Mouse (Mus musculus): Measurements from ENCODE around the gene Fndc3b.

Gene Fndc3b

DNA sequence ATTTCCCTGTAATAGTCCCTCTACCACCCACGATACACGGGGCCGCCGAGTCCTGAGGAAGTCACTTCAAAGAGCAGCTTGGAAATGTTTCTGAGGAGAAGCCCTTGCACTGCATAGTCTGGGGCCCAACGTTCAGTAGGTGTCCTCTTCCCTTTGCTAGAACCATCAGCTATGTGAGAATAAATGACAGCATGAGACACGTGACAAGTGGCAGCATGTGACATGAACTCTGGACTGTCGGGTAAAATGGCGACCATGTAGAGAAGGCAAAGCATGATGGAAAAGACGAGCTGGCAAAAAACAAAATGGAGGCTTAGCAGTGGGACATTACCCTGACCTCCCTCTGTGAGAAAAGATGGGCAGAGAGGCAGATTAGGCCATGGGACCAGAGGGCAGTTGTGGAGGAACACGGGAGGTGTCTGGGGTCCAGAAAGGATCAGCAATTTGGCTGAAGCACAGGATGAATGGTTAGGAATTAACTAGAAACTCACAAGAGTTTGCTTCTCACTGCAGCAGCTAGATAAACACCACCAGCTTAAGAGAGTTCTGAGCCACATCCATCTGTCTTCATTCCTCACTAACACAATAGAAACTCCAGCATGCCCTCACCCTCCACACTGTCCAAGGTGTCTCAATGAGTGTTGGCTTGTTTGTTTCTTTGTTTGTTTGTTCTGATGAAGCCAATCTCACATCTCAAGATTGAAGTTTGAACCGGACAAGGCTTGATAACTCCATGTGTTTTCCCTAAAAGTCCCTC, 118.2 kb downstream of the Fndc3b start:
- in situ Hi-C loops (cut with MboI) = no loop called here

DNA sequence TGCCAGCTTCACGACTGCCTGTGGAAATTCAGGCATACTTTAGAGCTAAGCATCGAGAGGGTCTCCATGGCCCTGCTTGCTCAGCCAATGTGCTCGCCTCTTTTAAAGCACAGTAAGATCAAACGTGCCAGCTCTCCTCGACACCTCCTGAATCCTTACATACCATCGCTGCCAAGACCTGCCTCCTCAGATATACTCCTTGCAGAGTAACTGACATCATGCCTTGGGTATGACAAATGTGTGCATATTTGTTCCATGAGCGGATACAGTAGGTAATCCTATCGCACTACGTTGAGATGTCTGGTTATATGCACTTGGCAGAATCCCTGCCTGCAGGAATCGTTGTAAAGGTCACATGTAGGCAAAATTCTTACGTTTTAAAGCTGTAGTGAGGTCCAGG, 120.3 kb downstream of the Fndc3b start:
- in situ Hi-C loops (cut with MboI) = no loop called here

DNA sequence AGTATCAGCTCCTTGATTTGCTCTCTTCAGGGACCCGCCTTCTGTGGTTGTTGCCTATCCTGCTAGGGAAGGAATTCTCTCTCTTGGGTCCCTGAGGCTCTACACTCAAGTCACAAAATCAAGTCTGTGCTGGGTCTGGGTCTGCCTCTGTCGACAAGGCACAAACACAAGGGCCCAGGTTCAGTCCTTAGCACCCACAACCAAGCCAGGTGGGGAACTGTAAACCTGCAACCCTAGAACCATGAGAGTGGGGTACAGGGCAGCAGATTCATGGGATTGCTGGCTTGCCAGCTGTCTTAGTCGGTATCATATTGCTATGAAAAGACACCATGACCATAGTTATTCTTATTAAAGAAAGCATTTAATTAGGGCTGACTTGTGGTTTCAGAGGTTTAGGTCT, 121.8 kb downstream of the Fndc3b start:
- in situ Hi-C loops (cut with MboI) = no loop called here

DNA sequence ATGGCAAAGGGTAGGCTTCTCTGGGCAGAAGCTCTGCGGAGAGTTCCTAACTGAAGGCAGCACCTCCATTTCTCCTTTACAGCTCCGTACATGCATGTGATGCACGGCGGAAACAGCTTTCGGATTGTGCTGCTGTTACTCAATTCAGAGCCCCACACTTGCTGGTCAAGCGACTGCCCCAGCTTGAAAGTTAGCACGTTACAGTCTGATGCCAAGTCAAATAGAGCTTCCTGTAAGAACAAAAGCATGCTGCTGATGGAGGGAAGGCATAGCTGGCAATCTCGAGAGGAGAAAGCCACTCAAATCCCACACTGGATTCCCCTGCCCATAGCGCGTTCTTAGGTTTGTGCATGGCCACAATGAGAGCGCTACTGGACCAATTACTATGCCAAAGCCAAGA, 122.5 kb downstream of the Fndc3b start:
- in situ Hi-C loops (cut with MboI) = no loop called here

DNA sequence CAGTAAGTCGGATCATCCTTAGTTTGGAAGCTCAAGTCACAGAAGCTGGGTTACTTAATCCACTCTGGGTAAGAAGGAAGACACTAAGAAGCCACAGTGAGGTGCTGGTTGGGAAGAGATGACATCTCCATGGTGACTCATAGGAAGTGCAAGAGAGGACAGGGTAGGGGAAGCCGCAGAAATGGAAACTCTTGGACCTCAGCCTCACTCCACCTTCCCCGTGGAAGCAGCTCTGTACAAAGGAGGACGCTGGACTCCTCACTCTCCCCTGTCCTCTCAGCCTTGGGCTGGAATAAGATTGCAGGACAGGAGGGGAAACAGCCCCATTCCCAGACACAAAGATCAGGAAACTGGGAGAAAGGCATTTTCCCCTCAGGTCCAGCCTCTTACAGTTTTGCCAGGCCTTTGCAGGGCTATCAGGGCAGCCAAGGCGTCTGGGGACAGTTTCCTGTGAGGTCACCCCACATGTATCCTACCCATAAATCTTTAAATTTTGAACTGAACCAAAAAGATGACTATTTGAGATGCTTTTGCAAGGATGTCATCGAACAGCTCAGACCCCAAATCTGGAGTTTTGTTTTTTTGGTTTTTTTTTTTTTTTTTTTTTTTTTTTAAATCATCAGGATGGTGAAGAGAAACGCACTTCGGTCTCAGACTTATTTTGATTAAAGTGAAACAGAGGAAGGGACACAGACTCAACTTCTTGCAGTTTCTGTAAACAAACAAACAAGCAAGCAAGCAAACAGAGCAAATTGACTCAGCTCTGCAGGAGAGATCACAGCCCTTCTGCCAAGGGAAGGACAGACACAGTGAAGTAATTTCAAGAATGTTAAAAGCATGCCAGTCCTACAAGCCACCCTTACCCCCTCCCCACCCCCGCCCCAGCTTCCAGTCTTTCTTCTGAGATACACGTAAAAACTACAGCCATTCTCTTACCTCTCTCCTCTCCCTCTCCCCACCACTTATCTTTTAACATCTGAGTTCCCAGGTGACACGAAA, 126.2 kb downstream of the Fndc3b start:
- in situ Hi-C loops (cut with MboI) = no loop called here

DNA sequence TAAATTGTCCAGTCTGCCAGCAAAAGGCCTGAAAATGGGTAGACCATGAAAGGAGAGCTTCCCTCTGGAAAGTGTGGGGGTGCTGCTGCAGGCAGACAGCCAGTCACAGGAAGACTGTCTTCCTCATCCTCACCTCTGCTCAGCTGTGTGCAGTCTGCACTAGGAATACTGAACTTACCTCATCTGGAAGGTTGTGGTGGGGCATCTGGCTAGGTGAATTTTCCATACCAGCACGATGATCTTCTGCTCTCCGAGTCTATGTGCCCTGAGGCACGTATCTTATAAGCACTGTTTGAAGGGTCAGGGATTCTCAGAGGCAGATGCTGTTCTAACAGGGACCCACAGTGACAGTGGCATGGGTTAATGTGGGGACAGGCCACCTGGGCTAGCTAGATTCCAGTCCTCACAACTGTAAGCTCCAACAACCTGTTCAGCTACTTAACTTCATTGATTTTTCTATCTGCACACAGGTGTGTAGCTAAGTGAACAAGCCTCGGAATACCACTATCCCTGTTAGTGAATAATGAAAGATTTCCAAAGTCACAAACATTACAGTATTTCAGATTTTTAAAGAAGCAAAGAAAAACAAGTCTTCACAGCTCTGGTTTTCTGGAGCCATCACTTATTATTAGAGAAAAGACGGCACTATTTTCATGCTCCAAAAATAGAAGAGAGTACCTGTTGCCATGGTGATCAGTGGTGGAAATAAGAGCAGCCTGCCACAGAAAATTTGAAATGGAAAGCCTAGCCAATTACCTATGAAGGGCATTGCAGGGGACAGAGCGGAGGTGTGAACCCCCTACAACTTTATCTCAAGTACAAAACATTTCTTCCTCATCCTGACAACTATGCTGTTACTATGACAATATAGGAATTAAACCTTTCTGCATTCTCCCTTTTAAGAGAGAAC, 128.9 kb downstream of the Fndc3b start:
- in situ Hi-C loops (cut with MboI) = no loop called here

DNA sequence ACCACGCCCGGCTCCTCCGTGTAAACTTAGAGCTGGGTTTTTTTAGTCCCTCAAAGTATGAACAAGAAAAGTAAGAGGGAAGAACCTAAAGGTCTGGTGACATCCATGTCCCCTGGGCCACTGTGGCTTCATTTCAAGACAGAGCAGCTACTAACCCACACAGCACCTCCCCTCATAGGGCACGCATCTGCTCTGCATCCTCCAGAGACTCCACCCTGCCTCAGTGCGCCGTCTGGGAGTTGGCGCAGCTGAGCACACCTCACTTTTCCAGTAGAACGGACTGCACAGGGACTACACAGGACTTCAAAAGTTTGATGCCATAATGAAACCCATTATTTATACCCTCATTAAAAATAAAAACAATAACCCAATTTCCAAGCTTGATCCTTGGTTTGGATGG, 130.2 kb downstream of the Fndc3b start:
- in situ Hi-C loops (cut with MboI) = no loop called here

DNA sequence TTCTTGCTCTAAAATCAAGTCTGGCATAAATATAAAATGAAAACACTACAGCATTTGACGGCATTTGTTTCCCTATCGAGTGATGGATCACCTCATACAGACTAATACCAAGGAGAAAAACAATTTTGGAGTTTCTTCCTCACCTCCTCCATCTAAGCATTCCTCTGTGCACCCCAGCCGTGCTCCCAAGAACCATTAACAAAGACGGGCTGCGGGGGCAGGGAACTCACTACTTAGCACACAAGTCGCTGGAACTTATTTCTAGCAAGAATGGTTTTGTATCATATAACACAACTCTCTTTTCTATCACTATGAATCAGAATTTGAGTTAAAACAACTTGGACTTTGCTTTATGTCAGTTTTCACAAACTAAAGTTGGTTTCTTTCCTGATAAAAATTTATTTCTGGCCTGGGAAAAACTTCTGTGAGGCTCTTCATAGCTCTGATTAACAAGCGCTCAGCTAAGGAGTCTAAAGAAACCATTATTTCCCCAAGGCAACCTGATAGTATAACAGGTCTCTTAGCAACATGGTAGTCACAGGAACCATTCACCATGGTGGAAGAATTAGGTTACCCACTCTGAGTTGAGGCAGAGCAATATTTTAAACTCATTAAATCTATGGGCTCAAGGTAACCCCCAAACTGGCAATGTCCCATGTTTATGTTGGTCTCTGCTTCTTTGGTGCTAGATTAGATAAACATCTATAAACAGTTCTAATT, 131.1 kb downstream of the Fndc3b start:
- in situ Hi-C loops (cut with MboI) = no loop called here

DNA sequence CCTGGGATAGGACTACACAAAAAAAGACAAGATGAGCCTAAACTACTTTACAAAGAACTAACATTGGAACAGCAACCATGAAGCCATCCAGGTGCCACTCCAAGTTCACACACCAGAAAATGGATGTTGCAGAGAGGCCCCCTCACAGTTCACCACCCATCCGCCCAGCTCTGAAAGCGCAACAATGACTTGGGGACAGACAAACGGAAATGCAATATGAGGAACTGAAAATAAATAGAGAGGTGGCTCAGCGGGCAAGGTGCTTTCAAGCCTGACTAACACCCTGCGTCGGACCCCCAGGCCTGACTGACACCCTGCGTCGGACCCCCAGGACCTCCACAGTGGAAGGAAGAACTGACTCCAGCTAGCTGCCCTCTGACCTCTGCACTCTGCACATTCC, 131.9 kb downstream of the Fndc3b start:
- in situ Hi-C loops (cut with MboI) = no loop called here

DNA sequence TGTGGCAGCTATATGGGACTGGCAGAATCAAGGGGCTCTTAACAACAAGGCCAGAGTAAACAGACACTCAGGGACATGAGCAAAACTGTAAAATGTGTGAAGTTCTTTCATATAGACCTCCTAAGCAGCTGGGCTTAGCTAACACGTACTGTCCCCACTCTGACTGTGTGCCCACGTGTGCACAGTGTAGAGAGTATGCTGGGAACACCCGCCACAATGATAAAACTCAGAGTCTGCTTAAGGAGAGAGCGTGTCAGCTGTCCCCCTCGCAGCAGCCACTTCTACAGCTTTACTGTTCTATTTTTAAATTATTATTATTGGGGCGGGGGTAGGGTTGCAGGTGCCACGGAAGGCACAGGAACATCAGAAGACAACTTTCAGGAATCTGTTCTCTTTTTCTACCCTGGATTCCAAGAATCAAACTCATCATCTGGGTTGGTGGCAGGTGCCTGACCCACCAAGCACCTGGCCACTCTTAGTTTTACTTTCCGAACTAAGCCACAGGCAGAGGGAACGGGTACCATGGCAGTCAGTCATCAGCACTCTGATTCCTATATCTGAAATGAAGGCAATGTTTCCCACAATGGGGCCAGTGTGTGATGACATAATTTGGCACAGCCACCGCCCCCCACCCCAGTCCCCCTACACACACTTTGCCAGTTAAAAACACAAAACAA, 133.6 kb downstream of the Fndc3b start:
- in situ Hi-C loops (cut with MboI) = no loop called here

DNA sequence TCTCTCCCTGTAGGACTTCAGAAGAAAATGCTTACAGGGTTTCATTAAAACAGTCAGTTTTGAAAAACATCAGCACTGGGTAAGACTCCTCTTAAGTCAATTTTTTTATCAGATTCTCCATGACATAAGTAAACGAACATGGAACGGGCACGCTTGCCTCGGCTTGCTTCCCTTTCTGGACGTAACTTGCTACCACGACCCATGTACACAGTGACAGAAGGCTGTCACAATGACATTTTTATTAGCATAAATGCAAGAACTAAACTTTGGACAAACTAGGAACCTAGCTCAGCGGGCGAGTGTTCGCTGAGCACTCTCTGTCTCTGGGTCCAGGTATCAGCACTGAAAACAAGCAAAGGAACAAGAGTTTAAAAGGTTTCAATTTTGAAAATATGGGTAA, 136.9 kb downstream of the Fndc3b start:
- in situ Hi-C loops (cut with MboI) = no loop called here

DNA sequence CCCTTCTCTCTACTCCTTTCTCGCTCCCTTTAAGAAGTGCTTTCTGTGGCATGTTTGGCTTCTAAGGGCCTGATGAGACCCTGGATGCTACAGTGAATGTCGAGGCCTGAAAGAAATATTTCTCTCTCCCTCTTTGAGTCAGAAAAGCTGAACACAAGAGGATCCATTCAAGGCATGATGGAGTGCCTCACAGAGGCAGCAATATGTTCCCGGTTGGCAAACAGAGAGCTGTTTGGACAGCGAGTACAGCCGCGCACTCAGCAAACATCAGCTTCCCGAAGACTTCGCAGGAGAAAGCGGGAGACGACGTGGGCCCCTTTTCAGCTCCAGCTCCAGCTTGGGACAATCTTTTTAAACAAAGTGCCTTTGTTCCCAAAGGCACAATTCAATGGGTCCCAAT, 137.6 kb downstream of the Fndc3b start:
- in situ Hi-C loops (cut with MboI) = no loop called here

DNA sequence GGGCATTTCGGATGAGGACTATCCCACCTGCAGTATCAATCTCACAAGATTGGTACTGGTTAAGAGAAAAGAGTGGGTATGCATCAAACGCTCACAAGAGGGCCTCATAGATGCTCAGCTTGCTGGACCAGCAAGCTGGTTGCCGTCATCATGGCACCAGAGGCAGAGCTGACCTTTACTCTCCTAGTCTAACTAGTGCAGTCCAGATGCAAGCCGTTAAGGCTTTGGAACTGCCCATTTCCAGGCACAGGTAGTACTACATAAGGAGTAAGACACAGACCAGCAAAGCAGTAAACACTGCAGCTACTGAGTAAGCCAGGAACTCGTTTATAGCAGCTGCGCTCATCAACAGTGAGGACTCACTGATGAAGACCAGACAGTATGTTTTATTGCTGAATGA, 138.8 kb downstream of the Fndc3b start:
- in situ Hi-C loops (cut with MboI) = no loop called here

DNA sequence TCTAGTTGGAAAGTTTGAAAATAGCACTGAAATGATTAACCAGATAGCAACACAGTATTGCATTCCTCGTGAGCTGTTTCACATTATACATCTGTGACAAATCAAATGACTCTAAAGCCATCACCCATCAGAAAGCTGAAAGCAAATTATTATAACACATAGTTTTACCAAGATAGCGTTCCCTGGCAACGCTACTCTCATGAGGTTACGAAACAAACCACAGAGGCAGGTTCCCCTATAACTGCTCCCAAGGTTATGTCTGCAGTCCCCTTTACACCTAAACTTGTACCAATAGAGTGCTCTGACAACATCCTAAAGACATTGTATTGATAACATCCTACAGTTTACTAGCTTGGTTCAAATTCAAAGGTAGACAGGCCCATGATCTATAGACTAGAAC, 145.8 kb downstream of the Fndc3b start:
- in situ Hi-C loops (cut with MboI) = no loop called here

DNA sequence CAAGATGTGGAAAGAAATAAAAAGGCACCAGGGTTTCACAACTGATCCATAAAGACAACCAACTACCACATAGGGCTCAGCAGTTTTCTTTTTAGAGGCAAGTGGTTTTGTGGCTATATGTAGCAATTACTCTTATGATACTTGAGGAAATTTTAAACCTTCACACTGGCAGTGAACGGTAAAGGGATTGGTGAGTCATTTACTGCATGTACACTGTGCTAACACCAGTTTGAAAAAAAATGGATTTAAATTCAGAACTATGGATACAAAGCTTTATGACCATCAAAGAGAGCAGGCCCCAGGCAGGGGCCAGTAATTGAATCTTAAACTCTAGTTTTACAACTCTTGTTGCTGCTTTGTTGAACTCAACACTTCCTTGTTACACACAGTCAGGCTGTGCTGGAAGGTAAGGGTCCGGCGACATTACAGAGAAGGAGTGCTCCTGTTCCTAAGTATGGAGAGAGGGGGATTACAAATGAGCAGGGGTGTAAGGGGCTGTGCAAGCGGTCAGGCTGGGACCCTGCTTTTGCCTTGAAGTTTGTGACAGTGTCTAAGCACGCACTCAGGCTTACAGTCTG, 148.0 kb downstream of the Fndc3b start:
- in situ Hi-C loops (cut with MboI) = no loop called here

DNA sequence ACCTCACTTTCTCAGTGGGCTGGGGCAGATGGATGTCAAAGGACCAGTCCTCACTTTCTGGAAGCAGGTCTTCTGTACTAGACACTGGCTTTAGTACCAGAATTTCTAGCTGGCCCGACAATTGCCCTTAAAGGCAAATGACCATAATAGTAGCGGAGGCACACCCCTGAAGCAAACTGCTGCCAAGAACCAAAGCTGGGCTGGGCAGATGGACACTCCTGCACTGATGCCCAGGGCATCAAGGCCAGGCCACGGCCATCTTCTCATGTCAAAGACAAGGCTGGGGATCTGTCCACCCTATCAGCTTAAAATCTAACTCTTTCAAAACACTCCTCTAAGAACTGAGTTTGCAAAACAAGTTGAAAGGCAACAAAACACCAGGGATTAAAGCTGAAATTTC, 148.6 kb downstream of the Fndc3b start:
- in situ Hi-C loops (cut with MboI) = no loop called here

DNA sequence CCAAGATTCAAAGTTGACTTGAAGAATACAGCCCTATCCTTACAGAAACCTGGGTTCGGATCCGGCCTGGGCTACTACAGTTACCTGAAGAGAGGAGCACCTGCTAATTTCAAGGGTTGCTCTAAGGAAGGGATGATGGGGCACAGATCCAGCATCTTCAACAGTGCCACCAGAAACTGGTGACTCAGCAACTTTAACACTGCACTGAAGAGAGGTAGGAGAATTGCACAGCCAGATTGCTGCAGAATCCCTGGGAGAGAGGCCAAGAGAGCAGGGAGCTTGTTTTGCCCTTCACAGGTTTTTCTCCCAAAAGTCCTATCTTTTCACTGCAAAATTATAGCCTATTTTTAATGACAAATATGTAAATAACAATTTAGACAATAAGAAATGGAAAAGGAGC, 149.2 kb downstream of the Fndc3b start:
- in situ Hi-C loops (cut with MboI) = no loop called here

DNA sequence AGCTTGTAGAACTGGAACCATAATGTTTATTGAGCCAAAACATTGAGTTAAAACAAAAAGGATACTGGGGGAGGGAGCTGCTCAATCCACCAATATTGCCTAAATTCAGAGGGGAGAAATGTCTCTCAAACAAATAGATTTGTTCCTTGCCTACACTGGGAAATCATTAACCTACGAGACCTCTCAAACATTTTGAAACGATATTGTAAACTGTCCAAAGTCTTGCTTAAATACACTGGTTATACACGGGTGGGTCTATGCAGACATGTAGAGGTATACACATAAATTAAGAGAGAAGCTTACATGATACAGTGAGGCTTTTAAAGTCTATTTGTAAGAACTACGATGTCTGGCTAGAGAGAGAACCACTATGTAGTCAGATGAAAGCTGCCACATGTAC, 151.8 kb downstream of the Fndc3b start:
- in situ Hi-C loops (cut with MboI) = no loop called here

DNA sequence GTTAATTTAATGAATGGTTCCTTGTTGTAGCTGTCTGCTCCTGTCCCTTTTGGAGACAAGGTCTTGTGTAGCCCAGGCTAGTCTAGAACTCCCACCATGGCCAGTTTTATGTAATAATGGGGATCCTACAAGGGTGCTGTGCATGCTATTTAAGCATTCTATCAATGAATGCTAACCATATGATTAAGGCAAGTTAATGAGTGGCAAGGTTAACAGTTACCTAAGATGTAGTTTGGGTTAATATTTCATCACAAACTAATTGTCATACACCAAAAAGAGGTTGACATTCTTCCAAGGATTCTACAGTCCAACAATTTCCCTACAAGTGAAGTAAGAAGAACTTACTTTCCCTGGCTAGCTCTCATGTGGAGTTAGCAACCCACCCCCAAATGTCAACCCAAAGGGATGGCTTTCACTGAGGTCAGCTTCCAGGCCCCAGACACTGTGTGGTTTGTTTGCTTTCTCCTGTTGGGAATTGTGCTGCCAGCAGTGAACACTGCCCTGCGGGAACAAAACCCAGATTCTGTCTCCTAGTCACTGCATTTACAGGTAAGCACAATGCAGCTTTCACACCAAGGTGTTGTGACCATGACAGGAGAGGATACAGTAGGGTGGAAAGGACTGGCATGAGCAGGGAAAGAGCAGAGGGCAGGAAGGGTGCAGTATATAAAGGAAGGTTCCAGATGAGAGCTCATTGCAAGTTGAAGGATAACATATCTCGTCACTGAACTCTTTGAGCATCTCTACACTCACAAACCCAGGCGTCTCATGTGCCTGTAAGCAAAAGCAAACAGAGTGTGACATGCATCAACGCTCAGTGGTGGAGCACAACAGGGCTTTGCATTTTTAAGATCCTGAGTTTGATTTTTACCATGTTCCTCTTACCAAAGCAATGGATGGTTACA, 153.8 kb downstream of the Fndc3b start:
- in situ Hi-C loops (cut with MboI) = no loop called here
